Mouse (Mus musculus): Measurements from ENCODE around the gene Gm28042.

Gm28042 gene

GRCm38 (mm10) chr2:120026984-120027949 is at the start of gene Gm28042, which contains the start of gene Jmjd7:
Gm28042 (plus strand) TSS chr2:120027493.
Jmjd7 (plus strand) TSS chr2:120027483.
- 5% methylated on average over 50 of the region's 50 CpGs for WGBS

DNA sequence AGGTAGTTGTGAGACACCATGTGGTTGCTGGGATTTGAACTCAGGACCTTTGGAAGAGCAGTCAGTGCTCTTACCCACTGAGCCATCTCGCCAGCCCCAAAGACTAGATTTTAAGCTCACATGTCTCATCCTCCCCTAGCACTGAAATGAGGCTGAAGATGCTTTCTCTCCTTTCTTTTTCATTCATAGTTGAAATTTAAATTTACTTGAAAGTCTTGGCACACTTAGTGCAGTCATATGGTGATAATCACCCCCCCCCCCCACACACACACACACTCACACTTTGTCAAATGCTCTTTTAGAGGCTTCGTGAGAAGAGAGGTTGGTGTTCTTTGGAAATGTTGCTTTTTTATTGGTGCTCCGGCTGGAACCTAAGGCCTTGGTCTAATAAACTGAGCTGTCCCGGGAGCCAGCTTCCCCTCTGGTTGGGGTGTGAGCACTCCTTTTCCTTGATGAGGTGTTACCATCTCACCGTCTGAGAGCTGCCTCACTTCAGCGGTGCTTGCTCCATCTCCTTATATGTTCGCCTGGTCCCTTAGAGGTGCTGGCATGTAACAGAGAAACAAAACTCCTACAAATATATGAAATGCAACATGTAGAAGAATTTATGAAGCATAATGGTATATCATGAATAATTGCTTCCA is 46.8 kb upstream of the Gm28042 start:
- 52% methylated on average over 7 of the region's 7 CpGs for WGBS

- WGBS, result 80% methylated on average over 2 of the region's 2 CpGs
Observed at GRCm38 (mm10) chr2:119981631-119982030, 45.7 kb upstream of the Gm28042 start.

GRCm38 (mm10) chr2:119985871-119986270 is 41.4 kb upstream of the Gm28042 start:
- 76% methylated on average over 8 of the region's 8 CpGs for WGBS

GRCm38 (mm10) chr2:119986369-119986768 is 40.9 kb upstream of the Gm28042 start:
- WGBS, result 88% methylated on average over 6 of the region's 6 CpGs

DNA sequence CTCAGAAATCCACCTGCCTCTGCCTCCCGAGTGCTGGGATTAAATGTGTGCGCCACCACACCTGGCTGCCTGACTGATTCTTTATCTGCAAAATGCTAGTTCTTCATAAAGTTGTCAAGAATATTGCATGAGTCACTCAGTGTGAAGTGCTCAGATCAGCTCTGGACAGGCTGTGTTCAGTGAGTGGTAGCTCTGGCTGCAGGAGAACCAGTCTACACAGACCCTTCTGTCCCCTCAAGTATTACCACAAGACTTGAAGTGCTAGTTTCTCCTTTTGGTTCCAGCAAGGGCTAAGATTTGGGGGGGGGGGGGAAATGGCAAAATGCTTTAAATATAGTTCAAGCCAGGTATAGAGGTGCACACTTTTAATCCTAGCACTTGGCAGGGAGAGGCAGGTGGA is 39.9 kb upstream of the Gm28042 start:
- WGBS, result 83% methylated on average over 2 of the region's 2 CpGs

GRCm38 (mm10) chr2:119988952-119989351 is 38.3 kb upstream of the Gm28042 start:
- WGBS, result 62% methylated on average over 4 of the region's 4 CpGs

- 70% methylated on average over 6 of the region's 6 CpGs for WGBS
Observed at GRCm38 (mm10) chr2:119990881-119991280, 36.4 kb upstream of the Gm28042 start.

DNA sequence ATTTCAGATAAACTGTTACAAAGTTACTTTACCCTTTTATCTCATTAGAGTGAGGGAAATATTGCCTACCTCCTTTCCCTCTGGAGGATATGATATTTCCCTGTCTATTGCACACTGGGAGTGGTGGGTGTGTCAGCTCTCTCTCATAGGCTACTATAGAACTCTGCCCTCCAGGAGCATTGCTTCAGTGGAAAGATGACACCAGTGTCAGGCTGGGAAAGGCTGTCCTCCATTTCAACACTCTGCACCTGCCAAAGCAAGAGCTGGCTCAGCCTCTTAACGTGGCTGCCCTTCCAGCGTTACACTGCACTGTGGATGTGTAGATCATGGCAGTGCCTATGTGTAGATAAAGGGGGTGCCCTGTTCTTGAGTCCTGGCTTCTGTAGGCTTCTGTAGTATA is 34.9 kb upstream of the Gm28042 start:
- WGBS, result 81% methylated on average over 2 of the region's 2 CpGs

GRCm38 (mm10) chr2:119993515-119993914 is 33.8 kb upstream of the Gm28042 start:
- WGBS, result 34% methylated on average over 2 of the region's 2 CpGs

DNA sequence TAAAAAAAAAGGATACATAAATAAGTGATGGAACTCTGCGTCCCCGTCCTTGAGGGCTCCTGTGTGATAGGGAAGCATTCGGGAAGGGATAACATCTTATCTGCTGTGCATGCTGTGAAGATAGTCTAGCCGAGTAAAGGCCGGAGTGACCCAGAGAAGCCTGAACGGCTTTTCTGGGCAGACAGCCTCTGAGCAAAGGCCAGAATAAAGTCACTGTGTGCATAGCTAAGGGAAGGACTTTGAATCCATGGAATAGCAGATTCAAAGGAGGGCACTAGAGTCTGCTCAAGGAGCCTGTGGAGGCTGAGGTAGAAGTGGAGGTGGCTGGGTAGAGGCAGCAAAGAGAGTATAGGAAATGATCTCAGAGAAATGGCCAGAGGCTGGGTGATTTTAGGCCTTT is 32.5 kb upstream of the Gm28042 start:
- WGBS, result 83% methylated on average over 6 of the region's 6 CpGs

DNA sequence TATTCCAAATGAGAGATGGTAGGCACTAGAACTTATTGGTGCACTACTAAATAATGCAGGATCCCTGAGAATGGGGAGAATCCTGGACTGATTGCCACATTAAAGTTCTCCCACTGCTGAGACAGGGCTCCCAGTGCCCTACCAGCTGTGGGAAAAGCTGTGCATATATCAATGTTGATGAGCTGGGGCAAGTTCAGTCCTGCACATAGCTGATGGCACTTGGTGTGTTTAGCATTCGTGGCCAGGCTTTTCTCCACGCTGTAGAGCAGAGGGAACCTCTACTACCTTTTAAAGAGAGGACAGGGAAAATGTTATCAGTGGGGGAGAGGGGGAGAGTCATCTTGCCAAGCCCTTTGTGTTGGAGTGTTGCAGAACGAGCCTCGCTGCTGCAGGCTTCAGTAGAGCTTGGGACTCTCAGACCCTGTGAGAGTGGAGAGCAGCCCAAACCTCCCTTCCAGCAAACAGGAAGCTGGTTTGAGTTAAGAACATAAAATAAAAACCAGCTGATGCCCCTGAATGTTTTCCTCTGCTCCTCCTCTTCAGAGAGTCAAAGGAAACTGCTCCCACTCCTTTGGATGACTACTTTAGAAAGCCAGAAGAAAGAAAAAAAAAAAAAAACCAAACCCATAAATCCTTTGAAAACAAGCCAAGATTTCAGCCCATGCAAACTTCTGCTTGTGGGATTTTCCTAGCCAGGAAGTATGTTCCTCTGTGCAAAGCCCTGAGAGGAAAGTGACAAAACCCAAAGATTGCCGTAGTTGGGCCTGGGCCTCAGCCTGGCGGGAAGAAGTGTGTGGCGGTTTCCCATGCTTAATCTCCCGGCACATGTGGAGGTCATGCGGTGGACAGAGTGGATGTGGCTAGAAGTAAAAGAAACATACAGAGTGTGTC is 31.7 kb upstream of the Gm28042 start:
- WGBS, result 27% methylated on average over 9 of the region's 9 CpGs

GRCm38 (mm10) chr2:119997354-119997753 is 29.9 kb upstream of the Gm28042 start:
- WGBS, result 82% methylated on average over 4 of the region's 4 CpGs

DNA sequence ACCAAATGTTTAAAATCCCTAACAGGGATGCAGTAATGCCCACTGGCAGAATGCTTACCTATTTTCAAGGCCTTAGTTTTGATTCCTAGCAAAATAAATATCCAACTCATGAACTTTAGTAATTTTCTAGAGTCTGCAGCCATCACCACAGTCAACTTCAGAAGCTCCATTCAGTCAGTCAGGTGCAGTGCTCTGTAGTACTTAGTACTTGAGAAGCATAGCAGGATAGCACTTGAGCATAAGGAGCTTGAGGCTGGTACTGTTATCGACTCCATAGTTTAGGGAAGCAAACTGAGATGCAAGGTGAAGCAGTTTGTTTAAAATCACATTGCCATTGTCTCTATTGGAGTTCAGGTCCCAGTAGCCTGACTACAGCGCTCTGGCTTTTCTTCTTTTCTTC is 27.6 kb upstream of the Gm28042 start:
- WGBS, result 86% methylated on average over 2 of the region's 2 CpGs

GRCm38 (mm10) chr2:120000882-120001584 is 26.3 kb upstream of the Gm28042 start:
- 67% methylated on average over 3 of the region's 3 CpGs for WGBS

DNA sequence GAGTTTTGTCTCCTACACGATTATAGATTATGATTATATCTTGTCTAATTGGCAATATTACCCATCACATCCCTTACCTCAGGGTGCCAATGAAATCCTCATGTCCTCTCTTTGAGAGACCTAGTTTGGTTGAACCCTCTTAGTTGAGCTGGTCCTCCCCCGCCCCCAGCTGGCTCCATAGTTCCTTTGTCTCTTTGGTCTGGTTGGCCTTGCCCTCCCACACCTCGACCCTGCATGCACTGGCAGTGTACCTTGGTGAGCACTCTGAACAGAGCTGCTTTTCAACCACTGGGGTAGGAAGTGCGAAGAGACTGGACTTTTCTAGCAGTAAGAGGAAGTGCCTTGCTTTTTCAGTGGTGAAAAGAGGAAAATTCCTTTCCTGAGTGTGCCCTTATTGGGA is 25.3 kb upstream of the Gm28042 start:
- 58% methylated on average over 4 of the region's 4 CpGs for WGBS

DNA sequence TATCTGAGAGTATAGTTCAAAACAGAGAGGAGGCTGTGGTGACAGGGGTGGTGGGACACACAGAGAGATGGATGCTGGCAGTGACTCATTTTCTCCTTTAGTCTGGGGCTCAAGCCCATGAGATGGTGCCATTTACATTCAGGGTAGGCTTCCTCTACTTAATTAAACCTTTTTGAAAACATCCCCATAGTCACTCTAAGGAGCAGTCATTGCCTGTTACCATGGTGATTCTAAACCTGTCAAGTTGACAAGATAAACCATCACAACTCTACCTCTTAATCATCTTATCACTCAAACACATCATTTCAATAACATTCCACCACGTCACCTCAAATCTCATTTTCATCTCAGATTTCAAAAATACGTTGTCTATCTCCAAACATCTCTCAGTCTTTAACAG is 23.3 kb upstream of the Gm28042 start:
- 87% methylated on average over 2 of the region's 2 CpGs for WGBS

GRCm38 (mm10) chr2:120006696-120007095 is 20.6 kb upstream of the Gm28042 start:
- WGBS, result 96% methylated on average over 7 of the region's 7 CpGs

- 73% methylated on average over 4 of the region's 4 CpGs for WGBS
Observed at GRCm38 (mm10) chr2:120007680-120008210, 19.5 kb upstream of the Gm28042 start.

GRCm38 (mm10) chr2:120008672-120009071 is 18.6 kb upstream of the Gm28042 start:
- 65% methylated on average over 4 of the region's 4 CpGs for WGBS

Measured in cerebral cortex, adult 2 months (tissue).